Mouse (Mus musculus): ENCODE results near the gene R3hdm1. TPM values are rescaled to one million over a fixed set of nuclear protein-coding genes. Genes with fewer than 3 reads are reported as not detected.
"Not testable (repeated sequence)": the region's sequence is repeated elsewhere in the genome, so short reads cannot be mapped to it uniquely, and the experiment has no call there.

R3hdm1 gene
- total RNA-seq, 2 experiments from 2014 or later: 77.8 to 84.8 TPM

DNA sequence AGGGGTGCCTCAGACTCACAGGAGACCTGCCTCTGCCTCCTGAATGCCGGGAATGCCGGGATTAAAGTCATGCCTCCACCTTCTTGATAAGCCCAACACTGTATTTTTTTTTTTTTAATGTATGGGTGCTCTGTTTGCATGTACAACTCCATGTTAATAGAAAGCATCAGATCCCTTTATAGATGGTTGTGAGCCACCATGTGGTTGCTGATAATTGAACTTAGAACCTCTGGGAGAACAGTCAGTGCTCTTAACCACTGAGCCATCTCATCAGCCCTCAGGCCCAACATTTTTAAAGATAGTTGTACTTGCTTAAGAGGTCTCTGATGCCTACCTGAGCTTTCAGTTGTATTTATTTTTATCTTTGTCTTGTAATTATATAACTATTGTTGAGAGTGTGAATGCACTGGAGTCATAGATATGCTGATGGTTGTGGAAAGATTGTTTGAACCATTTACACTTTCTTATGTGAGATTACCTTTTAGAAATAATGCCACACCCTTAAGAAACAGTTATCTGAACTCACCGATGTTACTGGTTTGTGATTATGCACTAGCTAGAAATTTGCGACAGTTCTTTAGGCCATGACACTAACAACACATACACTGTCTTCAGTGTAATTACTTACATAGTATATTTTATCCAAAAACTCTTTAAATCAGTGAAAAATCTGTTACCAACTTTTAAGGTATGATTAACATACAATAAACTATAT lies 18.0 kb downstream of the R3hdm1 start:
- no peak for DNase-seq (ENCODE audit: low spot score in 2 of 2)

GRCm38 (mm10) chr1:128136222-128136621 lies 33.1 kb downstream of the R3hdm1 start:
- DNase-seq (ENCODE audit: low spot score in 2 of 2): not testable (repeated sequence)

GRCm38 (mm10) chr1:128141039-128141438 lies 37.9 kb downstream of the R3hdm1 start:
- DNase-seq (ENCODE audit: low spot score in 2 of 2): no peak

GRCm38 (mm10) chr1:128141737-128142136 lies 38.6 kb downstream of the R3hdm1 start:
- no peak for DNase-seq (ENCODE audit: low spot score in 2 of 2)

DNA sequence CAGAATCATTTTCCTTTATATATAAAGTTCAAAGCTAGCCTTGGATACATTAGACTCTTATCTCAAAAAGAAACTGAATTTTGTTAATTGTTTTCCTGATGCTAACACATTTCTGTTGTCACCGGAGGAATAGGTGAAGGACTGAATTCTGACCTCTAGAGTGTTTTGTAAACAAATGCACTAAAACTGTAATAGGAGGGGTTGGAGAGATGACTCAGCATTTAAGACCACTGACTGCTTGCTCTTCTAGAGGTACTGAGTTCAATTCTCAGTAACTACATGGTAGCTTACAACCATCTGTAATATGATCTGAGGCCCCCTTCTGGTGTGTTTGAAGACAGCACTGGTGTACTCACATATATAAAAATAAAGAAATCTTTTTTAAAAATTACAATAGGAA lies 63.9 kb downstream of the R3hdm1 start:
- DNase-seq (ENCODE audit: low spot score in 2 of 2): no peak

DNA sequence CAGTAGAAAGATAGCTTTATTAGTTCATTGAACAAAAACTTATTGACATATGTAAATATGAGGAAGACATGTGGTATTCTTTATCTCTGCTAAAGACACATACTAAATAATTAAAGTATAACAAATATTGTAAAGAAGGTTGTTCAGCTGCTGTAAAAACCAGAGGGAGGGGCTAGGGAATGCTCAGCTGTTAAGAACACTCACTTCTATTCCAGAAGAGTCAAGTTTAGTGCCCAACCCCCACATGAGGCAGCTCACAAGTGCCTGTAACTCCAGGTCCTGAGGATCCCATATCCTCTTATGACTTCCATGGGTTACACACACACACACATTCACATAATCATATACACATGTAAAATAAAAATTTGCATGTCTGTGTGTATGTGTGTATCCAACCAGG lies 67.0 kb downstream of the R3hdm1 start:
- DNase-seq (ENCODE audit: low spot score in 2 of 2): no peak

GRCm38 (mm10) chr1:128191426-128191825 lies 88.3 kb downstream of the R3hdm1 start:
- DNase-seq (ENCODE audit: low spot score in 2 of 2): no peak

DNA sequence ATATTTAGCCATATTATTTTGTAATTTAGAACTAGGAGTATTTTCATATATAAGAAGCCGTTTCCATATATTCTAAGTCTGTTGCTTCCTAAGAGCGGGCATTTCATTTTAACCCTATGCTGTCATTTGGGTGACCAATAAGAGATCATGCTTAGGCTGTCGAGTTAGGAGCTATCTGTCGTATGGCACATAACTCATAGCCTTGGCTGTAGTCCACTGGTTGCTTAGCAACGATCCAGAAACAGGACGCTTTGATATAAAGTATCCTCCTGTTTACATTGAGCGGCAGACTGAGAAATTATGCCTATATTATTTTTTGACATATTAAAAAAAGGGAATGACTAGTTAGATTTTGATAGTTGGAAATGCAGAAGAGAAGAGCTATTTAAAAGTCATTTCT lies 89.3 kb downstream of the R3hdm1 start:
- no peak for DNase-seq (ENCODE audit: low spot score in 2 of 2)

DNA sequence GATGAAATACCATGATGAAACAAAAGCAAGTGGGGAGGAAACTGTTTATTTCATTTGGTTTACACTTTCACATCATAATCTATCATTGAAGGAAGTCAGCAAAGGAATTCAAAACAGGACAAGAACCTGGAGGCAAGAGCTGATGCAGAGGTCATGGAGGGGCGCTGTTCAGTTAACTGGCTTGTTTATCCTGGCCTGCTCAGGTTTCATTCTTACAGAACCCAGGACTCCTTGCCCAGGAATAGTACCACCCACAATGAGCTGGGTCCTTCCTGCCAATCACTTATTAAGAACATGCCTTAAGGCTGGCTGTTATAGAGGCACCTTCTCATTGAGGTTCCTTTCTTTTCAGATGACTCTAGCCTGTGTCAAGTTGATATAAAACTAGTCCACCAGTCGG lies 90.9 kb downstream of the R3hdm1 start:
- DNase-seq (ENCODE audit: low spot score in 2 of 2): no peak

- DNase-seq (ENCODE audit: low spot score in 2 of 2): no peak
These were observed 94.3 kb downstream of the R3hdm1 start for GRCm38 (mm10) chr1:128197353-128197752.

DNA sequence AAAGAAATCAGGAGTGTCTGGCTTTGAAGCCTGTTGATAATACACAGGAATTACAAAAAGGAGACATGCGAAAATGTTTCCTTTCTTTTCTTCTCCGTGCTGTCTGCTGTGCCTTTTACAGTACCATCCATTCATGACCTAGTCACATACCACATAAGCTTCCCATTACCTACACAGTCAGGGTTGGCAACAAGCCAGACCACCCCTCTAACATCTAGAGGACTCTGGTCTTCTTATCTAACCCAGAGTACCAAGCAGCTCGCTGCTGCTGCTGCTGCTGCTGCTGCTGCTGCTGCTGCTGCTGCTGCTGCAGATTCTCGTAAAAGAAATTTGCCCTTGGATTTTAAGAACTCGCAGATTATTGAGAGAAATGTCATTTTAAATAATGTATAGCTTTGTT lies 110.2 kb downstream of the R3hdm1 start:
- no peak for DNase-seq (ENCODE audit: low spot score in 2 of 2)

DNA sequence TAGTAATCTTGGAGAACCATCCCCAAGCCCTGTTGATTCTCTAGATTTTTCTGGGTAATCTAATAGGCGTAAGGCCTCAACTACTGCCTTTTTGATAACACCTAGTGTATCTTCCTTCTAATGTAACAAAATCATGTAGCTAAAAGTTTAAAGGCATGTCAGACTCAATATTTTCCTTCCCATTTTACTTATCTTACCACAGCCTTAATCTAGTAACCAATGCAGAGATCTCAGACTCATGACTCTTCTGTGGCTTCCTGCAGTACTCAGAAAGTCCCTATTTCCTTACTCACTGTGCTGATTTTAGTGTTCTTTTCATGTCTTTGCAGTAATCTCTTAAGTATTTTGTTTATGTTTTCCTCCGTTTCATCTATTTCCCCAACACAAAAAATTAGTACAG lies 118.8 kb downstream of the R3hdm1 start:
- no peak for DNase-seq (ENCODE audit: low spot score in 2 of 2)

DNA sequence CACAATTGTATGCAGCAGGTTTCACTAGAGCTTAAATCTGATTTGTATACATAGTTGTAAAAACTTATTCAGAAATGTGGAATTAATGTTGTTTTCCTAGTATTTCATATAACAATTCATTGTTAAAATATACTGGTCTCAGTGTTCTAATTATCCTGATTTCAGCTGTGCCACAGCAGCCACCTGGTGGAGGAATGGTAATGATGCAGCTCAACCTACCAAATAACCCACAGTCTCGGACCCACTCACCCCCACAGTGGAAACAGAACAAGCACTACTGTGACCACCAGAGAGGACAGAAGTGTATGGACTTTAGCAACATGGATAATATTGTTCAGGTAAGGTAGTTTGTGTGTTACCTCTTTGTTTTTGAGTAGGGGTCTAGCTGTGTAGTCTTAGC lies 120.2 kb downstream of the R3hdm1 start:
- no peak for DNase-seq (ENCODE audit: low spot score in 2 of 2)

- DNase-seq (ENCODE audit: low spot score in 2 of 2): no peak
These were observed 132.1 kb downstream of the R3hdm1 start for GRCm38 (mm10) chr1:128235181-128235580.

- DNase-seq (ENCODE audit: low spot score in 2 of 2): no peak
These were observed 140.5 kb downstream of the R3hdm1 start, which contains the start of gene Ubxn4 for GRCm38 (mm10) chr1:128243627-128243995. TSS of gene Ubxn4 (plus strand) at chr1:128243964.

DNA sequence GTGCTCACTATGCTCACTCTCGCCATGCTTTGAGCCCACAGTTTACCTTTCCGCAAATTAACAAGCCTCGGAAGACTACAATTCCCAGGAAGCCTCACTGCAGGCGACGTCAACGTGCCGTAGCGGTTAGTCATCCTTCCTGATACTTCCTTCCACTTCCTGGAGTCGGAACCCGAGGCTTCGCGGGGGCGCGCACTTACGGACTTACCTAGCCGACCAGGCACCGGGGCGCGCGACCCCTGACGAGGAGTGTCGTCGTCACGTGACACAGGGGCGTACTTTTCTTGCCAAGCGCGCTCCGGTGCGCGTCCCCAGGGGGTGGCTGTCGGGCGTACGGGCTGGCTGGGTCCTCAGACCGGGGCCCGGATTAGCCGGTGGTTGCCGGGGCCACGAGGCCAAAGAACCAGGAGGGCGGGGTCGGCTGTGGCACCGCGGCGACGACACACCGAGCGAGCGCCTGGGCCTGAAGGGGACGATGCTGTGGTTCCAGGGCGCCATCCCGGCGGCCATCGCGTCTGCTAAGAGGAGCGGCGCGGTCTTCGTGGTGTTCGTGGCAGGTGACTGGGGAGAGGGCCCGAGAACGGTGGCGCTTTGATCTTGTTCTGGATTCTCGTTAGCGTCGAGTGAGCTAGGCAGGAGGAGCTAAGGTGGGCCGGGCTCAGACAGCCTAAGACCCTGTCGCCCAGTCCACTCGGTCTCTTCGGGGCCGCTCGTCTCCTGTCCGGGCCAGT lies 141.1 kb downstream of the R3hdm1 start:
- peak; percentile 85 to 93 for DNase-seq (ENCODE audit: low spot score in 2 of 2)

GRCm38 (mm10) chr1:128244727-128245355 lies 141.7 kb downstream of the R3hdm1 start:
- DNase-seq (ENCODE audit: low spot score in 2 of 2): peak in 1 of 2 experiments; percentile 6

DNA sequence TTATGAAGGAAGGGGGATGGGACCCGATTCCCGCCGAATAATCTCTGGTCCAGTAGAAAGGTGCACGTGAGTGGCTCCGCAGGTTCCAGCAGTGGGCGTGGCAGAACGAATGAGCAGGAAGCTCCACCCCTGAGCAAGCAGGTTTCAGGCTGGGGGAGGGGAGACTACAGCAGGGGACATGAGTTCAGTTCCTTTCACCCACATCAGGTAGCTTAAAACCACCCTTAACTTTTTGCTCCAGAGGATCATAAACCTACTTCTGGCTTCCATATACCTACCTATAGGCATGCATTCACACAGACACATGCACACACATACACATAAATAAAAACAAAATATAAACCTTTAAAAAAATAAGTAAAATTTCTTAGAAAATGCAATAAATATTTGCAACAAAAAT lies 164.0 kb downstream of the R3hdm1 start:
- not testable (repeated sequence) for DNase-seq (ENCODE audit: low spot score in 2 of 2)

DNA sequence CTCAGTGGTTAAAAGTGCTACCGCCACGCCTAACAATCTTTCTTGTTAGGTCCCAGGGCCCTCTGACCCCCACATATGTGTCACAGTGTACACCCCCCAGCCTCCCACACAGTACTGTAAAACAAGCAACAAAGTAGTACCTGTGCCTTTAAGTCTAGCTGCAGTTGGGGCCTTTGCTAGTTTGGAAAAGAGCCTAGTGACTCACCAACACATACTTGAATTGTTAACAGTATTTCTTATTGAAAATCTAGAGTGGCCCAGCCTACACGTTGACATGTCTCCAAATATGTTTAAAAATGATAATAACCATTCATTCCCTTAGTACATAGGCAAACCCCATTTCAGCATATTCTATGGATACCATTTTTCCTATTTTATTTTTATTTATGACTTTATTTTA lies 167.6 kb downstream of the R3hdm1 start:
- no peak for DNase-seq (ENCODE audit: low spot score in 2 of 2)

- DNase-seq (ENCODE audit: low spot score in 2 of 2): no peak
These were observed 172.8 kb downstream of the R3hdm1 start for GRCm38 (mm10) chr1:128275908-128276307.

DNA sequence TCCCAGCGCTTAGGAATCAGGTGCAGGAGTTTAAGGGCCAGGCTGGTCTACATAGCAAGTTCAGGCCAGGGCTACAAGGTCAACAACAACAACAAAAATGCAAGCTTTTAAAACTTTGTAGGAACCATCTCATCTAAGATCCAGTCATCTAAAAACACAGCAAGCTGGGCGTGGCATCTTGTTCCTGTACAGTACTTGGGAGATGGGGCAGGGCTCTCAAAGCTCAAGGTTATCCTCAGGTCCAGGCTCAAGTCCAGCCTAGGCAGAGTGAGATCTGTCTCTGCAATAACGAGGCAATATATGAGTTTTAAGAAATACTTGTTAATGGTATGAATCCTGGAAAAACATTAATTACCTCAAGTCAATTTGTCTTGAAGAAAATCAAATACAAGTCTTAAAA lies 175.5 kb downstream of the R3hdm1 start:
- DNase-seq (ENCODE audit: low spot score in 2 of 2): no peak

DNA sequence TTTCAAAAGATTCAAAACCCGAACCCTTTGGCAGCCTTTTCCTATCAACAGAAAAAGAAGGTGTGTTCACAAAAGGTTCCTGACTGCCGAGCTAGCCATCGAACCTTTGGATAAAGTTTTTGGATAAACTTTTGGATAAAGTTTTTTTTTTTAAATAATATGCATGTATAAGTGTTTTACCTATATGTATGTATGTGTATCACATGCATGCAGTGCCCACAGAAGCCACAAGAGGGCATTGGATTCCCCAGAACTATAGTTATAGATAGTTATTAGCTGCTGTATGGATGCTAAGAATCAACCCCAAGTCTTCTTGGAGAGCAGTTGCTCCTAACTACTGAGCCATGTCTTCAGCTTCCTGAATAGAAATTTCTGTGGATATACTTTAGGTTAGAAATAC lies 178.7 kb downstream of the R3hdm1 start:
- no peak for DNase-seq (ENCODE audit: low spot score in 2 of 2)

Data from adrenal gland, postnatal 4 days (tissue).